Mouse (Mus musculus) retina, adult 2 months (tissue): Measurements from ENCODE around the gene Tmc1.

Source experiments
- DNase-seq: peaks from one replicate; pipeline ENCODE4 v3.0.0-alpha.2; 2012; ENCODE audit warnings: low read depth, low spot score

The Tmc1 gene

GRCm38 (mm10) chr19:20953874-20954273 lies at the start of gene Tmc1:
Tmc1 (minus strand) TSS chr19:20954202.
- no peak for DNase-seq

- DNase-seq: no peak
Measured at GRCm38 (mm10) chr19:21001552-21001951, 47.5 kb upstream of the Tmc1 start.

- no peak for DNase-seq
Measured at GRCm38 (mm10) chr19:20979244-20979643, 25.2 kb upstream of the Tmc1 start.

- DNase-seq: no peak
Measured at GRCm38 (mm10) chr19:20978148-20978547, 24.1 kb upstream of the Tmc1 start.

GRCm38 (mm10) chr19:20971926-20972325 lies 17.9 kb upstream of the Tmc1 start:
- DNase-seq: no peak

- DNase-seq: no peak
Measured at GRCm38 (mm10) chr19:20954815-20955214, 813 bp upstream of the Tmc1 start.

- DNase-seq: no peak
Measured at GRCm38 (mm10) chr19:20944446-20944845, 9.6 kb downstream of the Tmc1 start.

GRCm38 (mm10) chr19:20924282-20924681 lies 29.7 kb downstream of the Tmc1 start:
- no peak for DNase-seq

GRCm38 (mm10) chr19:20923336-20924211 lies 30.4 kb downstream of the Tmc1 start:
- no peak for DNase-seq

GRCm38 (mm10) chr19:20918241-20918640 lies 35.8 kb downstream of the Tmc1 start:
- no peak for DNase-seq

- no peak for DNase-seq
Measured at GRCm38 (mm10) chr19:20915151-20915550, 38.9 kb downstream of the Tmc1 start.

GRCm38 (mm10) chr19:20910356-20910755 lies 43.6 kb downstream of the Tmc1 start:
- DNase-seq: no peak

GRCm38 (mm10) chr19:20881205-20881604 lies 72.8 kb downstream of the Tmc1 start:
- DNase-seq: no peak

- DNase-seq: no peak
Measured at GRCm38 (mm10) chr19:20875881-20876280, 78.1 kb downstream of the Tmc1 start.

GRCm38 (mm10) chr19:20861779-20862178 lies 92.2 kb downstream of the Tmc1 start:
- no peak for DNase-seq

GRCm38 (mm10) chr19:20860270-20860669 lies 93.7 kb downstream of the Tmc1 start:
- no peak for DNase-seq

- DNase-seq: no peak
Measured at GRCm38 (mm10) chr19:20857819-20858218, 96.2 kb downstream of the Tmc1 start.

GRCm38 (mm10) chr19:20848906-20849305 lies 105.1 kb downstream of the Tmc1 start:
- no peak for DNase-seq

GRCm38 (mm10) chr19:20847476-20848073 lies 106.4 kb downstream of the Tmc1 start:
- no peak for DNase-seq

GRCm38 (mm10) chr19:20837422-20837821 lies 116.6 kb downstream of the Tmc1 start:
- no peak for DNase-seq

- DNase-seq: no peak
Measured at GRCm38 (mm10) chr19:20836055-20836845, 117.8 kb downstream of the Tmc1 start.

GRCm38 (mm10) chr19:20834895-20835294 lies 119.1 kb downstream of the Tmc1 start:
- DNase-seq: no peak
